Mouse (Mus musculus) lung, adult 2 months (tissue): ENCODE measurements around the gene Gfod1.

Experiments
- CTCF ChIP-seq: fragments of 200-500 bp; IDR thresholded peaks from 2 replicates; pipeline ENCODE4 v1.5.1; 2011; ENCODE audit warnings: mild to moderate bottlenecking, low read length, control low read depth; ENCODE audit not compliant: insufficient read depth
- POLR2A ChIP-seq: fragments of 200-500 bp; IDR thresholded peaks from 2 replicates; pipeline ENCODE4 v1.6.1; 2011; ENCODE audit warnings: low read depth, mild to moderate bottlenecking, control low read depth, low read length, borderline replicate concordance; ENCODE audit errors: extremely low read depth

DNA sequence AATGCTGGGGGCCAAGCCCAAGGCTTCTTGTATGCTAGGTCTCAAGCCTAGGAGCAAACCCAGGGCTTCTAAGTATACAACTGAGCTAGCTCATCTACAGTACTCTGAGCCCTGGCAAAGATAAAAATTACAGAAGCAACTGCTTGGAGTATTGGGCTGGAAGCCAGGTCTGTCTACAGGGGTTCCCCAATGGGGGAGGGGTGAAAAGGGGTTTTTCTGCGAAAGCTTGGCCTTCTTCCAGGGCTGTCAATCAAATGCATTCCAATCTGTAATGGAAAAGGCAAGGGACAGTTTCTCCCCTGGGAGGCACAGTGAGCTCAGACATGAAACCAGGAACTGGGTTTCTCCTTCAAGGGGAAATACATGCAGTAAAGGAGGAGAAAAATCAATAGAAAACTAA is 62.9 kb downstream of the Gfod1 start:
- TF ChIP-seq CTCF (no peak), POLR2A (no peak)
